Mouse (Mus musculus) lung, embryonic 14.5 days (tissue): ENCODE measurements around the gene Shc3. TPM values are rescaled to one million over a fixed set of nuclear protein-coding genes. Genes with fewer than 3 reads are reported as not detected.

Source experiments
- ATAC-seq: fragments of 200-750 bp; cut with Nextera tagmentation; 2 replicates; pipeline ENCODE4 v1.8.0; 2017; ENCODE audit warnings: mild to moderate bottlenecking, moderate TSS enrichment, moderate library complexity; ENCODE audit not compliant: insufficient read depth
- DNase-seq: peaks from one replicate; pipeline ENCODE4 v3.0.0-alpha.2; 2015
- H3K27ac ChIP-seq: fragments of 300-500 bp; sonication (generic); 2 replicates; pipeline ENCODE4 v1.5.1; 2014; ENCODE audit warnings: low read depth, mild to moderate bottlenecking, moderate library complexity
- H3K27me3 ChIP-seq: fragments of 300-500 bp; sonication (generic); 2 replicates; pipeline ENCODE4 v1.6.1; 2014; ENCODE audit warnings: low read length, control low read depth; ENCODE audit not compliant: insufficient read depth
- H3K36me3 ChIP-seq: fragments of 300-500 bp; sonication (generic); 2 replicates; pipeline ENCODE4 v1.6.1; 2014; ENCODE audit warnings: control low read depth; ENCODE audit not compliant: insufficient read depth
- H3K4me1 ChIP-seq: fragments of 300-500 bp; sonication (generic); 2 replicates; pipeline ENCODE4 v1.6.1; 2014; ENCODE audit warnings: antibody characterized with exemption, control low read depth; ENCODE audit not compliant: insufficient read depth
- H3K4me2 ChIP-seq: fragments of 300-500 bp; sonication (generic); 2 replicates; pipeline ENCODE4 v1.6.1; 2014; ENCODE audit warnings: mild to moderate bottlenecking
- H3K4me3 ChIP-seq: fragments of 300-500 bp; sonication (generic); 2 replicates; pipeline ENCODE4 v1.5.1; 2014; ENCODE audit warnings: low read depth, low read length
- H3K9ac ChIP-seq: fragments of 300-500 bp; sonication (generic); 2 replicates; pipeline ENCODE4 v1.6.1; 2014
- H3K9me3 ChIP-seq: fragments of 300-500 bp; sonication (generic); 2 replicates; pipeline ENCODE4 v1.6.1; 2016; ENCODE audit warnings: low read depth, low read length, control low read depth
- CTCF ChIP-seq: IDR thresholded peaks from 2 replicates; pipeline ENCODE4 v1.5.1; 2016; ENCODE audit warnings: antibody characterized with exemption, low read depth
- WGBS: fragments of 180-500 bp; shearing (Covaris S2); extraction: QIAGEN DNeasy Blood & Tissue Kit; methylation state at CpG from one replicate; pipeline ENCODE4 v1.1.7; 2014; 5-methylcytosine and 5-hydroxymethylcytosine counted together
- polyA plus RNA-seq: library from polyadenylated mRNA; unstranded; fragments of >200 nt; fragmentation: Nextera tagmentation; extraction: Ambion mirVana; gene quantifications from 2 replicates; pipeline ENCODE4 v1.2.1, GENCODE M21; 2014

Shc3 gene
- polyA plus RNA-seq, 1 experiment from 2014 or later: not detected

- 0 out of 2 replicates have a peak, but pooled peaks have one; percentile 24 for ATAC-seq
- DNase-seq: peak; percentile 48
- Histone ChIP-seq H3K9me3 (no peaks in the 10 kb centered on the region), H3K27ac (peak overlapping the region; percentile 3), H3K36me3 (no peaks in the 10 kb centered on the region), H3K4me1 (0 out of 2 replicates have a peak, but pooled peaks cover 3% of the 10 kb centered on the region), H3K9ac (no peak overlapping the region), H3K4me2 (peak overlapping the region; percentile 37), H3K27me3 (no peaks in the 10 kb centered on the region), H3K4me3 (no peak overlapping the region)
- 8% methylated on average over 9 of the region's 9 CpGs for WGBS
- no peak for TF ChIP-seq CTCF
These were observed 41.8 kb upstream of the Shc3 start for GRCm38 (mm10) chr13:51611060-51611459.

GRCm38 (mm10) chr13:51609231-51609630 is 40.0 kb upstream of the Shc3 start:
- no peak overlapping the region for H3K4me2 ChIP-seq
- H3K27me3 ChIP-seq: no peaks in the 10 kb centered on the region
- H3K4me3 ChIP-seq: no peak overlapping the region
- H3K4me1 ChIP-seq: 0 out of 2 replicates have a peak, but pooled peaks cover 3% of the 10 kb centered on the region
- H3K9ac ChIP-seq: no peak overlapping the region
- 95% methylated on average over 7 of the region's 7 CpGs for WGBS
- no peak for ATAC-seq
- DNase-seq: no peak
- H3K27ac ChIP-seq: no peak overlapping the region
- no peaks in the 10 kb centered on the region for H3K9me3 ChIP-seq
- no peaks in the 10 kb centered on the region for H3K36me3 ChIP-seq
- TF ChIP-seq CTCF: peak; percentile 18; the same call in 1 of the 2 replicates

- no peaks in the 10 kb centered on the region for H3K36me3 ChIP-seq
- no peaks in the 10 kb centered on the region for H3K27me3 ChIP-seq
- no peaks in the 10 kb centered on the region for H3K9me3 ChIP-seq
- H3K9ac ChIP-seq: no peak overlapping the region
- no peaks in the 10 kb centered on the region for H3K4me1 ChIP-seq
- WGBS: 35% methylated on average over 4 of the region's 4 CpGs
- no peak overlapping the region for H3K4me3 ChIP-seq
- ATAC-seq: peak; percentile 16; the same call in 1 of the 2 replicates
- no peak for DNase-seq
- TF ChIP-seq CTCF: no peak
- no peak overlapping the region for H3K27ac ChIP-seq
- peak overlapping the region; percentile 58 for H3K4me2 ChIP-seq
These were observed 34.6 kb upstream of the Shc3 start for GRCm38 (mm10) chr13:51603894-51604244.

GRCm38 (mm10) chr13:51603221-51603893 is 34.1 kb upstream of the Shc3 start:
- DNase-seq (peak; percentile 84), ATAC-seq (peak; percentile 93)
- Histone ChIP-seq H3K27me3 (no peaks in the 10 kb centered on the region), H3K4me1 (no peaks in the 10 kb centered on the region), H3K4me2 (peak overlapping the region; percentile 58), H3K36me3 (no peaks in the 10 kb centered on the region), H3K4me3 (peak overlapping the region; percentile 25; the same call in 1 of the 2 replicates), H3K9me3 (no peaks in the 10 kb centered on the region), H3K9ac (no peak overlapping the region), H3K27ac (no peak overlapping the region)
- no peak for TF ChIP-seq CTCF
- 8% methylated on average over 16 of the region's 16 CpGs for WGBS

GRCm38 (mm10) chr13:51602764-51603163 is 33.5 kb upstream of the Shc3 start:
- no peak for DNase-seq
- no peak overlapping the region for H3K9ac ChIP-seq
- H3K27me3 ChIP-seq: no peaks in the 10 kb centered on the region
- no peaks in the 10 kb centered on the region for H3K4me1 ChIP-seq
- WGBS: 46% methylated on average over 8 of the region's 8 CpGs
- H3K9me3 ChIP-seq: no peaks in the 10 kb centered on the region
- no peaks in the 10 kb centered on the region for H3K36me3 ChIP-seq
- TF ChIP-seq CTCF: no peak
- H3K4me3 ChIP-seq: no peak overlapping the region
- peak; percentile 12; the same call in 1 of the 2 replicates for ATAC-seq
- no peak overlapping the region for H3K27ac ChIP-seq
- peak overlapping the region; percentile 58 for H3K4me2 ChIP-seq

- TF ChIP-seq CTCF: no peak
- no peaks in the 10 kb centered on the region for H3K9me3 ChIP-seq
- H3K4me2 ChIP-seq: no peak overlapping the region
- no peaks in the 10 kb centered on the region for H3K36me3 ChIP-seq
- no peak overlapping the region for H3K27ac ChIP-seq
- H3K9ac ChIP-seq: no peak overlapping the region
- no peaks in the 10 kb centered on the region for H3K4me1 ChIP-seq
- ATAC-seq (no peak), DNase-seq (no peak)
- no peaks in the 10 kb centered on the region for H3K27me3 ChIP-seq
- no peak overlapping the region for H3K4me3 ChIP-seq
- WGBS: 85% methylated on average over 8 of the region's 8 CpGs
These were observed 30.9 kb upstream of the Shc3 start for GRCm38 (mm10) chr13:51600169-51600568.

- Histone ChIP-seq H3K36me3 (no peaks in the 10 kb centered on the region), H3K9me3 (no peaks in the 10 kb centered on the region), H3K27me3 (no peaks in the 10 kb centered on the region), H3K4me2 (no peak overlapping the region), H3K4me3 (no peak overlapping the region), H3K4me1 (no peaks in the 10 kb centered on the region), H3K9ac (no peak overlapping the region), H3K27ac (no peak overlapping the region)
- ATAC-seq: no peak
- WGBS: 26% methylated on average over 2 of the region's 2 CpGs
- no peak for TF ChIP-seq CTCF
- no peak for DNase-seq
These were observed 28.8 kb upstream of the Shc3 start for GRCm38 (mm10) chr13:51598063-51598462.
